Mouse (Mus musculus): ENCODE data around the gene Gnpnat1. TPM values are rescaled to one million over a fixed set of nuclear protein-coding genes. Genes with fewer than 3 reads are reported as not detected.
A peak's percentile ranks its signal among the peaks of the same experiment; 100 is the strongest.

Gnpnat1 gene
- total RNA-seq, 2 experiments from 2014 or later, result 11.3 to 14.4 TPM

- DNase-seq (ENCODE audit: low spot score in 2 of 2), result no peak
Observed at GRCm38 (mm10) chr14:45416265-45416664, 11.6 kb upstream of the Gnpnat1 start.

DNA sequence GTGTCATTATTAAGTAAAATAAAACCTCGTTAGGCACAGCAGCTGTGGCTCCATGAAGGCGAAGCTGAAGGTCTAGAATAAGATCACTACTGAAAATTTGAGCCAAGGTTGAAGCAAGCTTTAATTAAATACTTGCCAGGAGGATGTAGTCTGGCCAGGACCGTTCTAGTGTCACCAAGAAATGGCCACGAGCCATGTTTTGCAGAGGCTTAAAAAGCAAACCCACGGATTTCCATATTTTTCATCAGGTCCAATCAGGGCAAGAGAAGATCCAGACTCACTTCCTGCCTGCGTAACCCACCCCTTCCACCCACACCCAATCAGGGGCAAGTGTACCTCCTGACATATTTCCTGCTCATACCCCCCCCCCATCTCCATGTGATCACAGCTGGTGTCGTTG, 1.1 kb downstream of the Gnpnat1 start:
- DNase-seq (ENCODE audit: low spot score in 2 of 2), result no peak

DNA sequence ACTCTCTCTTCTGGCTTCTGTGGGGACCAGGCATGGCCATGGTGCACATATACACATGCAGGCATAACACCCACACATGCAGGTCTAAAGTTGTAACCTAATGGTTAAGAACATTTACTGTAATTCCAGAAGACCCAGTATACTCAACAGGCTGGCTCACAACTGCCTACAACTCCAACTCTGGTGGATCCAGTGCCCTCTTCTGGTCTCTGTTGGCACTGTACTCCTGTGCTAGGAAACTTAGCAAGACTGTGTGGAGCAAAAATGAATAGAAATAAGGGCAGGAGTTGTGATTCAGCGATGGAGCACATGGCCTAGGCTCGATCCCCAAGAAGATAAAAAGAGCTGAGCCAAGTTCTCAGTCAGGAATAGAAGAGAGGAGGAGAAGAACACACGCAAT, 4.9 kb downstream of the Gnpnat1 start:
- no peak for DNase-seq (ENCODE audit: low spot score in 2 of 2)

DNA sequence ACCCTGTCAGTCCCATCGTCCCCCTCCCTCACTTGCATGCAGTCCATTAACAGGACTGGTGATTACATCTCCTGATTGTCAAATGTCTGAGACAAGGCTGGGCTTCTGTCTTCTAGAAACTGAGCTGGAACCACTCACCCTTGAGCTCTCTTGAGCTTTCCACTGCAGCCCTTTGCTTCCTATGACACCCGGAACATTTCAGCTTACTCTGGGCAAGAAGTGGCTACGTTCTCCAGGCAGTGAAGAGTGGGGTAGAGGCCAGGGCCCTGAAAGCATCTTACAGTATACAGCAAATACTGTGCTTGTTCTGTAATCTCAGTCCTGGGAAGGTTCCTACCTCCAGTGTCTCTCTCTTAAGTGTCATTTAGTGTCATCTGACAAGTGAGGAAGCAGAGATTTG, 15.5 kb downstream of the Gnpnat1 start:
- DNase-seq (ENCODE audit: low spot score in 2 of 2), result no peak

- DNase-seq (ENCODE audit: low spot score in 2 of 2), result peak; percentile 76 to 85
Observed at GRCm38 (mm10) chr14:45388345-45389181, 16.1 kb downstream of the Gnpnat1 start.

DNA sequence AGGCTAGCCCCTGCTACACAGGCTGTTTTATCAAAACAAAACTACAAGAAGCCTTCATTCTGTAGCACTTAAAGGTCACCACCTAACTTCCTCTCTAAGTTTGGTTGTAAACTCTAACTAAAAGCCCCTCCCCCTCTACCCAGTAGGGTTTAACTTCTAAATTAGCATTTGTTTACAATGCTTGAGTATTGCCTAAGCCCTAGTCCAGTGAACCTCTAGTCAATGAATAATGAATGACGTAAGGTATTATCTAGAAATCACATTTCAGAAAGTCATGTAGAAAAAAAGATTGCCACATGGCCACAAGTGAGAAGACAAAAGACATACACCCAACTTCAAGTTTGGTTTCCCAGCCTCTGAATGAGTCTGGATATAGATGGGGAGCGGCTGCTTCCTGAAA, 17.2 kb downstream of the Gnpnat1 start:
- DNase-seq (ENCODE audit: low spot score in 2 of 2), result no peak

GRCm38 (mm10) chr14:45385596-45385995, 19.1 kb downstream of the Gnpnat1 start:
- no peak for DNase-seq (ENCODE audit: low spot score in 2 of 2)

DNA sequence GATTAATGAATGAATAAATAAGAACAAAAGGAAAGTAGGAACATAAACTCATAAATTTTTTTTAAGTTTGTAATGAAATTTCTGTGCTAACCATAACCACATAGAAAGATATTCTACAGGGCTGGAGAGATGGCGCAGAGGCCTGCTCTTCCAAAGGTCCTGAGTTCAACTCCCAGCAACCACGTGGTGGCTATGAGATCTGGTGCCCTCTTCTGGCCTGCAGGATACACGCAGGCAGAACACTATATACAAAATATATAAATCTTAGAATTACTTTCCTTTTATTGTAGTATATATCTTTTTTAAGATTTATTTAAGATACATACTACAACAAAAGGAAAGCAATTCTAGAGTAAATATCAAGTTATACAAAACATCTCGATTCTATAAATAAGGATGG, 21.8 kb downstream of the Gnpnat1 start:
- DNase-seq (ENCODE audit: low spot score in 2 of 2), result no peak

DNA sequence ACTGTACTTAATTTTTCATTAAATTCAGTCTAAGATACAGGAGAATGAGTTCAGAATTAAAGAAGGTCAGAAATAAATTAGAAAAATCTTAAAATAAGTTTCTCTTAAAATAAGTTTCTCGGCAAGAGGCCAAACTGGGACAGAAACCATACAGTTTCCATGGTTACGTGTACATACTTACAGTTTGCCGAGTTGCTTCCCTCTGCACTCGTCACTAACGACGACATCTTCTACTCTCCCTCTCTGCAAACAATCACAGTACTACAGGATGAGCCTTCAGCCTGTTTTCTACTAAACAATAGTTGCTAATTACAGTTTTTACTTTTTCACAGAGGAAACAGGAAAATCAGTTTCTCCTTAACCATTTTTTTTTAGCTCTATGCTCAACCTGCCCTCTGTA, 24.0 kb downstream of the Gnpnat1 start:
- DNase-seq (ENCODE audit: low spot score in 2 of 2), result no peak

DNA sequence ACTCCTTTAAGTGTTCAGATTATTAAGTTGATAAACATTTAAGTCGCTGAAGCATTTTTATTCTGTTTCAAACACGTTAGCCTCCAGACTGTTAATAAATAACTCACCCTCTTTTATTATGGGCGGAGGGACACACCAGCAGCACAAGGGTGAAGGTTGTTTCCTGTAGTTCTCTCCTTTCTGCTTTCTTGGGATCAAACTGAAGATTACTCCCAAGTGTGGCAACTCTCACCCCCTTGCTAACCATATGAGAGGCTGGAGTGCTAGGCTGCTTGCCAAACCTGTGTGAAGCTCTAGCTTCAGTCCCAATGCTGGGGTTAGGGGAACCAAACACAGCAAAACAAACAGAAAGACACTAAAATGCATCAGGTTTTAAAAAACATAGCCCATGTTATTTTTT, 25.9 kb downstream of the Gnpnat1 start:
- no peak for DNase-seq (ENCODE audit: low spot score in 2 of 2)

DNA sequence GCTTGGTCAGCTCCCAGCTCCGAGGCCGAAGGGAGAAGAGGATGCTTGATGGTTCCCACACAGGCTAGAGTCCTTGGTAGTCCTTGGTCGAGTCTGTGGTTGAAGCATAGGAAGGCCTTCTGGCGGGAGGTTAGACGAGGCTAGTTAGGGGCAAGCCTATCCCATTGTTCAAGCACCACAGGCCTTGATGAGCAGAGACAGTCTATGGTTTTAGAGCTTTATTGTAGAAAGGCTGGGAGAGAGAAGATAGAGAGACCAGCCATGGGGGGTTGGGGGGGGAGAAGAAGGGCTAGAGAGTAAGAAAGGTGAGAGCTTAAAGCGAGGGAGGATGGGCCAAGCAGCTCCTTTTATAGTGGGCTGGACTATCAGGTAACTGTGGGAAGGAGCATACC, 39.5 kb downstream of the Gnpnat1 start:
- no peak for DNase-seq (ENCODE audit: low spot score in 2 of 2)

DNA sequence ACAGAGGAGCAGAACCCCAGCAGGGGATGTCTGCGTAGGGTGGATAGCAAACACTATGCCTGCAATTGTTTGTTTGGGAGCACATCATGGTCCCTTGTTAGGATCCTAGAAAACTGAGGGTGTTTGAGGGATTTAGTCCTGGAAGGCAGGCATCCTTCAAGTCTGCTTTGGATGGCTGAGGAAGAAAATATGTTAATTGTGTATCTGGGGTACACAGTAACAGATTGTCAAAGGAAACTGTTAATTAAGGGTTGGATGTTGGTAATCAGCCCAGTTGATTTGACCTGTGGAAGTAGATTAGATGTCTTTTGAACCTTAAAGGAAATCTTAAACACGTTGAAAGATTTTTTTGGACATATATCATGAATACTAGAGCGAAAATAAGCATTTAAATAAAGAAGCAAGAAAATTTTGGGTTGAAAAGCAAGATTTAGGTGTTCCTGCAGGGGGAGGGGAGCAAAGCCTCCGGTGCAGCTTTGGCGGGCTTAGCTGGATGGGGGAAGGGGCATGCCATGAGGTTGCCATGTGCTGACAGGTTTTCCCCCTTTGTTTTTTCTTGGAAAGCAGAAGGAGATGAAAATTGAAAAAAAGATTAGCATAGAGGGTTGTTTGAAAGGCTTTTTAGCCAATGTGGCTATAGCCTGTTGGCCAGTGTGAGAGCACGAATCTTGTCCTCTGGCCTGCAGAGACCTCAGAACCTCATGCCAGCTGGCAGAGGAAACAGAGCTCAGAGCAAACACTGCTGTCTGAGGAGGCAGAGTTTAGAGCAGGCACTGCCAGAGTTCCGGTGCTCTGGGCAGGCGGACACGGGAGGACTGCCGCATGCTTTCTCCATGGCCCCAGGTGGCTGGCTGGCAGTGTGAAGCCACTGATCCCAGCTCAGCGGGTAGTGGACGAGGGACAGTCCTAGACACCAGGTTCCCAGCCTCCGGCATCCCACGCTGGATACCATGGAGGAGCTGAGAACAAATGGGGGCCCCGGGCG, 40.2 kb downstream of the Gnpnat1 start:
- peak in 1 of 2 experiments; percentile 41 for DNase-seq (ENCODE audit: low spot score in 2 of 2)

DNA sequence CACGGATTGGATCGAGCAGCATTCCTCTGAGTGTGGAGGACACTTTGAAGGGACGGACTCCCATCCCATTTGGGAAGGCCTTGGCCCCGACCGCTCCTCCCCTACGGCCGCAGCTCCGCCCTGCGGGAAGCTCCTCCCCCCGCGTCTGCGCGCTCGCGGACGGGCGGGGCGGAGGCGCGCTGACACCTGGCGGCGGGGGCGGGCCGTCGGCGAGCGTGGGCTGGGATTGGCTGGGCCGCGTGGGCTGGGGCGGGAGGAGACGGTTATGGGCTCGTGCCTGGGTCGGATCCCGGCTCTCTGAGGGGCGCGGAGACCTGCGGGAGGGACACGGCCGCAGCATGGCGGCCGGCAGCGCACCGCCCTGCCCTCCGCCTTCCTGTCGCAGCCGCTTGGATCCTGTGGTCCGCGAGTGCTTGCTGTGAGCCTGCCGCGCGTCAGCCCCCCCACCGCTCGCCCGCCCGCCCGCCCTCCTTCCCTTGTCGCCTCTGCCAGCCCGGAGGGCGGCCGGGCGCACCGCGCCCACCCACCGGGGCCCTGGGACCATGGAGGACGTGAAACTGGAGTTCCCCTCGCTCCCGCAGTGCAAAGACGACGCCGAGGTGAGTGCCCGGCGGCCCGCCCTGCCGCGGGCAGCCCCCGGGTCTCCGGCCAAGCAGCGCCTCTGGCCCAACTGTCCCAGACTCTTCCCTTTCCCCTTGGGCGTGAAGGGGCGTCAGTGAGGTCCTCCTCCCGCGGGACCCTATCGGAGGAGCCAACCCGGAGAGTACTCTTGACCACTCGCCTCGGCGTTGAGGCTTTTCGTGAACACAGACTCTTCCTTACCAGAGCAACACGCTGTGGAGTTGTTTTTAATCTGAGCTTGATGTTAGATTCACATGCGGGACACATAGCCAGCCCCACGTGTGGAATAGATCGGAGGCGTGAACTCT, 53.5 kb downstream of the Gnpnat1 start, which contains the start of gene Styx:
Styx (plus strand) TSS at position 163 of the 929 bp plus-strand sequence.
- DNase-seq (ENCODE audit: low spot score in 2 of 2), result peak; percentile 89 to 95

GRCm38 (mm10) chr14:45329589-45330181, 75.0 kb downstream of the Gnpnat1 start, which contains the start of gene Psmc6:
Psmc6 (plus strand) TSS chr14:45329788.
- peak; percentile 88 to 94 for DNase-seq (ENCODE audit: low spot score in 2 of 2)

GRCm38 (mm10) chr14:45329018-45329588, 75.6 kb downstream of the Gnpnat1 start:
- no peak for DNase-seq (ENCODE audit: low spot score in 2 of 2)

GRCm38 (mm10) chr14:45328072-45328713, 76.5 kb downstream of the Gnpnat1 start:
- no peak for DNase-seq (ENCODE audit: low spot score in 2 of 2)

Data from layer of hippocampus, postnatal 14 days (tissue).